Mouse (Mus musculus) G1E-ER4 (cell line): ENCODE measurements around the gene Tspan5. TPM values are rescaled to one million over a fixed set of nuclear protein-coding genes. Genes with fewer than 3 reads are reported as not detected.

Experiments
- GATA1 ChIP-seq: IDR thresholded peaks from one replicate; pipeline ENCODE4 v1.8.0; 2012; ENCODE audit warnings: low read length, inconsistent platforms
- polyA plus RNA-seq: library from polyadenylated mRNA; stranded (reverse); fragments of >175 nt; gene quantifications from 2 replicates; pipeline ENCODE4 v1.2.3, GENCODE M21; 2012

Tspan5 gene
- polyA plus RNA-seq, 1 experiment, result not detected

GRCm38 (mm10) chr3:138739150-138739700, 2.8 kb upstream of the Tspan5 start:
- TF ChIP-seq GATA1, result no peak

- no peak for TF ChIP-seq GATA1
These were observed 1.7 kb upstream of the Tspan5 start for GRCm38 (mm10) chr3:138740291-138740690.

- no peak for TF ChIP-seq GATA1
These were observed 1.0 kb upstream of the Tspan5 start for GRCm38 (mm10) chr3:138740843-138741540.

DNA sequence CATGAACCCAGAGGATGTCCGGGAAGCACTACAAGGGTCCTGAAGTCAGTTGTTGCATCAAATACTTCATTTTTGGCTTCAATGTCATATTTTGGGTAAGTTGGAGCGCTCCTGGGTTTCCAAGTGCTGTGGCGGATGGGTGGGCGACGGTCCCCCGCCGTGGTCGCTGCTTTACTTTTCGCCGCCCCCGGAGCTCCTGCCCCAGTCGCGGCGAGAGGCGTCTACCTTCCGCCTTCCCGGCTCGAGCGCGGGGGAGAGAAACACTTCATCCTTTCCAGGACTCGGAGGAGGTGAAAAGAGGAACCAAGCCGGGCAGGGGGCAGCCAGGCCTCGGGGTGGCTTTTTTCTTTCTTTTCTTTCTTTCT, 553 bp downstream of the Tspan5 start:
- no peak for TF ChIP-seq GATA1

DNA sequence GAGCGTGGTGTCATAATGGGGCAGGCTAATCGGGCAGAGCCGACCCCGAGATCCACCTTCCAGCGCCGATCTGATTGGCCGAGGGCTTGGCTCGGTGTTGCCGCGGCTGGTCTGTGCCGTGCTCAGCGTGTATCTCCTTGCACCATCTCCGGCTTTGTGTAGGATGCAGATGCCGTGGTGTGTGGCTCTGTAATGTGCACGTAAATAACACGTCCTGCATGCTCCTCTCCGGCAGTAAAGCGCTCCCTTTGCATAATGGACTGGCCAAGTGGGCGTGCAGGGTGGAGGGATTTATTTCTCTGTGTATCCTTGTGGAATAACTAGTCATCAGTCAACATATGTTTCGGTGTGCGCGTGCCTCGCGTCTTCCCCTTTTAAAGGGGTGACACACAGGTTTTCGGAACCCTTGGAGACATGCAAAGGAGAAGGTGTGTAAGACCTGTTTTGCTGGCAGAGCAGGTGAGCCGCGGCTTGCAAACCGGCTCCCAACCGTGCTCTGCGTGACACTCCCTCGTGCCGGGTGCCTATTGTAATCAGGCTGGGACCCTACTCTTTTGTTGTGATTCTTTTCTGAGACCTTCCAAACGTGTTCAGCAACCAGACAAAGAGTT, 1.2 kb downstream of the Tspan5 start:
- no peak for TF ChIP-seq GATA1

GRCm38 (mm10) chr3:138744030-138744774, 2.2 kb downstream of the Tspan5 start:
- no peak for TF ChIP-seq GATA1

GRCm38 (mm10) chr3:138745091-138745490, 3.1 kb downstream of the Tspan5 start:
- TF ChIP-seq GATA1, result no peak

DNA sequence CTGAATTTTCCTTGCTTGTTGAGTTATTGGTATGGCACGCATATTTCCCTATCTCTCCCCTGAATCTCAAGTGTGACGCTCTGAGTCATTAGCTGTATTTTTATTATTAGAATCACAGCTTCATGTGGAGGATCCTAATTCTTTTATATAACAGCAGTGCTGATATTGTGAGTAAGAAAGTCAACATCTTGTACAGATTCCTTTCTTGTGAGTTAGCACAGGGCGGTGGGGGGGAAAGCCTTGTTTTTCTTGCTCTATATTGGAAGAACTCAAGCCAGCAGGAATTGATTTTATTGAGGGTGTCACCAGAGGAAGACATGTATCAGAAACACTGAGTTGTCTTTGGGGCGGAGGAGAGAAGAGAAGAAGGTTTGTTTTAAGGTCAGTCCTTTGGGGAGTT, 3.6 kb downstream of the Tspan5 start:
- no peak for TF ChIP-seq GATA1

GRCm38 (mm10) chr3:138746556-138746955, 4.6 kb downstream of the Tspan5 start:
- no peak for TF ChIP-seq GATA1

DNA sequence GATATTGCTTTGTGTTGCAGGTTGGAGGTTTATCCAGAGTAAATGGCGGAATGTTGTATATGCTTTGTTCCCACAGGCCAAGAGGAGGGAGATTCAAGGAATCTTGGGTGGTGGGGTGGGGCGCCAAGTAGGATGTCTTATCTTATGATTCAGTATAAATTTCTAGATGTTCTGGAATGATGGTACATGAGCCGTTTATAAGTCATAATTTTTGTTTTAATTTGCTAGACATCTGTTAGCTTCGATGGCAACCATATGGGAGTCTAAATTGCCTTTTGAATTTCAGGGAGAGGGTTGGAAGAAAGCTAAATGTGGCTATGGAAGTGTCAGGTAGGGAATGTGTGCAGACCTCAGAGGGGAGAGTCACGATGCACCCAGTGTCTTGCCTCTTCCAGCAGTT, 5.0 kb downstream of the Tspan5 start:
- TF ChIP-seq GATA1, result no peak

GRCm38 (mm10) chr3:138747985-138748384, 6.0 kb downstream of the Tspan5 start:
- no peak for TF ChIP-seq GATA1

- no peak for TF ChIP-seq GATA1
These were observed 7.7 kb downstream of the Tspan5 start for GRCm38 (mm10) chr3:138749645-138750044.

GRCm38 (mm10) chr3:138751328-138751727, 9.3 kb downstream of the Tspan5 start:
- TF ChIP-seq GATA1, result no peak

GRCm38 (mm10) chr3:138752056-138752455, 10.1 kb downstream of the Tspan5 start:
- TF ChIP-seq GATA1, result no peak

DNA sequence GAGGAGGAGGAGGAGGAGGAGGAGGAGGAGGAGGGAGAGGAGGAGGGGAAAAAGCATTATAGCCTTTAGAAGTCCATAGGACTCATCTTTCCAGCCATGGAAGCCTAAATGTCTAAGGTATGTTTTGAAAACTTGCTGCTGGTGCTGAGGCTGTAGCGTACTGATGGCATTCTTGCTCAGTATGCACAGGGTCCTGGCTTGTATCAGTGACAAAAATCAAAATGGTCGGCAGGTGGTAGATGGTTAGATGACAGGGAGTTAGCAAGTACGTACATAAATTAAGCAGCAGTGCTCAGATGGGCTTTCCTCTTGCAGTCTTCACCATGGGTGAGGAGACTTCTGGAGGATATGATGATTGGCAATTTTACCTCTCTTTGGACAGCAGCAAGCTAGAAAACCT, 10.8 kb downstream of the Tspan5 start:
- no peak for TF ChIP-seq GATA1

GRCm38 (mm10) chr3:138753182-138753885, 11.3 kb downstream of the Tspan5 start:
- TF ChIP-seq GATA1, result no peak
